Mouse (Mus musculus) liver, embryonic 12.5 days (tissue): Measurements from ENCODE around the gene Kcnj11. TPM values are rescaled to one million over a fixed set of nuclear protein-coding genes. Genes with fewer than 3 reads are reported as not detected.

ENCODE experiments used
- ATAC-seq: fragments of 200-750 bp; cut with Nextera tagmentation; 2 replicates; pipeline ENCODE4 v1.8.0; 2017; ENCODE audit warnings: moderate number of reproducible peaks, mild to moderate bottlenecking, moderate library complexity
- H3K27ac ChIP-seq: fragments of 300-500 bp; sonication (generic); 2 replicates; pipeline ENCODE4 v1.5.1; 2016; ENCODE audit warnings: mild to moderate bottlenecking
- H3K27me3 ChIP-seq: fragments of 300-500 bp; sonication (generic); replicated peaks from 2 replicates; pipeline ENCODE4 v1.6.1; 2016; ENCODE audit warnings: mild to moderate bottlenecking, moderate library complexity
- H3K36me3 ChIP-seq: fragments of 300-500 bp; sonication (generic); 2 replicates; pipeline ENCODE4 v1.6.1; 2016; ENCODE audit warnings: mild to moderate bottlenecking, moderate library complexity
- H3K4me1 ChIP-seq: fragments of 300-500 bp; sonication (generic); 2 replicates; pipeline ENCODE4 v1.6.1; 2016
- H3K4me2 ChIP-seq: fragments of 300-500 bp; sonication (generic); 2 replicates; pipeline ENCODE4 v1.6.1; 2016; ENCODE audit warnings: mild to moderate bottlenecking, moderate library complexity
- H3K4me3 ChIP-seq: fragments of 300-500 bp; sonication (generic); 2 replicates; pipeline ENCODE4 v1.5.1; 2016; ENCODE audit warnings: mild to moderate bottlenecking, moderate library complexity
- H3K9ac ChIP-seq: fragments of 300-500 bp; sonication (generic); 2 replicates; pipeline ENCODE4 v1.6.1; 2016; ENCODE audit warnings: mild to moderate bottlenecking, moderate library complexity
- H3K9me3 ChIP-seq: fragments of 300-500 bp; sonication (generic); replicated peaks from 2 replicates; pipeline ENCODE4 v1.6.1; 2016; ENCODE audit warnings: mild to moderate bottlenecking, moderate library complexity
- WGBS: fragments of 180-500 bp; shearing (Covaris S2); methylation state at CpG from one replicate; pipeline ENCODE4 v1.1.7; 2016; ENCODE audit not compliant: insufficient replicate concordance; 5-methylcytosine and 5-hydroxymethylcytosine counted together
- polyA plus RNA-seq: library from polyadenylated mRNA; unstranded; fragments of >200 nt; fragmentation: Nextera tagmentation; extraction: Ambion mirVana; gene quantifications from 2 replicates; pipeline ENCODE4 v1.2.1, GENCODE M21; 2016

The Kcnj11 gene
- polyA plus RNA-seq, 1 experiment from 2014 or later, result not detected

DNA sequence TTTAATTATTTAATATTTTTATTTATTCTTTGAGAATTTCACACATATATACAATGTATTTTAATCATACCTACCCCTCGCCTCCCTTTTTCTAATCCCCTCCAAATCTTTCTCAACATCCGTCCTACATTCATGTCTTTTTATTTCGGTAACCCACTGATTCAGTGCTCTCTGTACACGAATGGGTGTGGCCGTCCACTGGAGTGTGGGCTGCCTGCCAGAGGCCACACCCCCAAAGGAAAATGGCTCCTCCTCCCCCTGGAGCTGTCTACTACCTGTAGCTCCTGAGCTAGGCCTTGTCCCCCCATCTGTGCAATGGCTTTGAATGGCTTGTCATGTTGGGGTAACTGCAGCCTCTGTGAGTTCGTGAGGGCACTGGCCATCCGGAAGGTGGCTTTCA lies 23.7 kb downstream of the Kcnj11 start:
- Histone ChIP-seq H3K9me3 (no peaks in the 10 kb centered on the region), H3K36me3 (peaks cover 97% of the 10 kb centered on the region), H3K4me2 (no peak overlapping the region), H3K27me3 (no peaks in the 10 kb centered on the region), H3K9ac (no peak overlapping the region), H3K27ac (no peak overlapping the region), H3K4me1 (no peaks in the 10 kb centered on the region), H3K4me3 (no peak overlapping the region)
- WGBS, result 75% methylated on average over 7 of the region's 7 CpGs
- no peak for ATAC-seq

GRCm38 (mm10) chr7:46068831-46069230 lies 31.7 kb downstream of the Kcnj11 start:
- H3K4me1 ChIP-seq, result no peaks in the 10 kb centered on the region
- 80% methylated on average over 8 of the region's 8 CpGs for WGBS
- no peaks in the 10 kb centered on the region for H3K9me3 ChIP-seq
- H3K27ac ChIP-seq, result no peak overlapping the region
- H3K4me3 ChIP-seq, result no peak overlapping the region
- no peaks in the 10 kb centered on the region for H3K27me3 ChIP-seq
- no peak overlapping the region for H3K4me2 ChIP-seq
- no peak for ATAC-seq
- H3K9ac ChIP-seq, result no peak overlapping the region
- peaks cover 100% of the 10 kb centered on the region for H3K36me3 ChIP-seq

DNA sequence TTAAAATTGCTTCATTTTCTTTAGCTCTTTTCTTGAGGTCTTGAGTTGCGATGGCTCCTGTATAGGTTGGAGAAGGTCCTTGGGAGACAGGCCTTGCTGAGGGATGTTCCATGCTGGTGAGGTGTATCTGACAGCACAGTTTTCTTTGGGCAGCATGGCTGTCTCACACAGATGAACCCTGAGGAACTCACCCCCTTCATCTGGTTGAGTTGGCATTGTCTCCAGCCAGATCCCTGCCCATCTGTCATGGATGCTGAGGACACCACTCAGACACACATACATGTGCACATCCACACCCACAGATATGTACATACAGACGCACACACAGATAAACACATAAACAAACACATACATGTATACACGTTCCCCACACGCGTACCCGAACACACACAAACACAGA lies 37.3 kb downstream of the Kcnj11 start:
- H3K27ac ChIP-seq, result no peak overlapping the region
- ATAC-seq, result no peak
- H3K4me2 ChIP-seq, result no peak overlapping the region
- H3K4me3 ChIP-seq, result no peak overlapping the region
- no peaks in the 10 kb centered on the region for H3K4me1 ChIP-seq
- H3K27me3 ChIP-seq, result no peaks in the 10 kb centered on the region
- no peak overlapping the region for H3K9ac ChIP-seq
- H3K9me3 ChIP-seq, result no peaks in the 10 kb centered on the region
- peaks cover 100% of the 10 kb centered on the region for H3K36me3 ChIP-seq
- WGBS, result 91% methylated on average over 6 of the region's 6 CpGs

- Histone ChIP-seq H3K36me3 (peaks cover 100% of the 10 kb centered on the region), H3K9ac (no peak overlapping the region), H3K4me3 (no peak overlapping the region), H3K4me1 (no peaks in the 10 kb centered on the region), H3K27ac (no peak overlapping the region), H3K9me3 (no peaks in the 10 kb centered on the region), H3K27me3 (no peaks in the 10 kb centered on the region), H3K4me2 (no peak overlapping the region)
- WGBS, result 87% methylated on average over 16 of the region's 16 CpGs
- ATAC-seq, result no peak
Observed at GRCm38 (mm10) chr7:46061614-46062013, 39.0 kb downstream of the Kcnj11 start.

GRCm38 (mm10) chr7:46060688-46061087 lies 39.9 kb downstream of the Kcnj11 start:
- no peak overlapping the region for H3K4me2 ChIP-seq
- H3K9me3 ChIP-seq, result no peaks in the 10 kb centered on the region
- H3K4me3 ChIP-seq, result no peak overlapping the region
- H3K9ac ChIP-seq, result no peak overlapping the region
- H3K27me3 ChIP-seq, result no peaks in the 10 kb centered on the region
- no peak overlapping the region for H3K27ac ChIP-seq
- ATAC-seq, result no peak
- WGBS, result 90% methylated on average over 8 of the region's 8 CpGs
- H3K36me3 ChIP-seq, result peaks cover 100% of the 10 kb centered on the region
- no peaks in the 10 kb centered on the region for H3K4me1 ChIP-seq

- Histone ChIP-seq H3K4me3 (no peak overlapping the region), H3K4me1 (no peaks in the 10 kb centered on the region), H3K9ac (no peak overlapping the region), H3K36me3 (peaks cover 100% of the 10 kb centered on the region), H3K9me3 (no peaks in the 10 kb centered on the region), H3K4me2 (no peak overlapping the region), H3K27me3 (no peaks in the 10 kb centered on the region), H3K27ac (no peak overlapping the region)
- WGBS, result 83% methylated on average over 11 of the region's 11 CpGs
- ATAC-seq, result no peak
Observed at GRCm38 (mm10) chr7:46058882-46059281, 41.7 kb downstream of the Kcnj11 start.

DNA sequence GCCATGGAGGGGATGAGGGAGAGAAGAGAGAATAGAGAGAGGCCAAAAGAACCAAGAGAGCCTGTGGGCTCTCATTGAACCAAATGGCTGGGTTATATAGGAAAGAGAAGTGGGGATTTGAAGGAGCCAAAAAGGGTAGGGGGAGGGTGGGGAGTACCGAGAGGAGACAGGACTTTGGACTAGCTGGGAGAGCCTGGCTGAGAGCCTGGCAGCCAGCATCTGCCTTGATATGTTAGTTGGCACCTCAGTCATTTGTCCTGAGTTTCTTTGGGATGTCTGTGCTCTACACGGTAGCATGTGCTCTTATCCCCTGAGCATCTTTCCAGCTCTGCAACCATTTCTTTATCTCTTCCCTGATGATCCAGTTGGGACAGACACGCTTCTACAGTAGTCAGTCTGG lies 47.0 kb downstream of the Kcnj11 start:
- no peak overlapping the region for H3K9ac ChIP-seq
- ATAC-seq, result no peak
- H3K4me1 ChIP-seq, result no peaks in the 10 kb centered on the region
- no peaks in the 10 kb centered on the region for H3K27me3 ChIP-seq
- peaks cover 93% of the 10 kb centered on the region for H3K36me3 ChIP-seq
- no peak overlapping the region for H3K4me3 ChIP-seq
- no peak overlapping the region for H3K27ac ChIP-seq
- no peaks in the 10 kb centered on the region for H3K9me3 ChIP-seq
- no peak overlapping the region for H3K4me2 ChIP-seq
- WGBS, result 74% methylated on average over 3 of the region's 3 CpGs

DNA sequence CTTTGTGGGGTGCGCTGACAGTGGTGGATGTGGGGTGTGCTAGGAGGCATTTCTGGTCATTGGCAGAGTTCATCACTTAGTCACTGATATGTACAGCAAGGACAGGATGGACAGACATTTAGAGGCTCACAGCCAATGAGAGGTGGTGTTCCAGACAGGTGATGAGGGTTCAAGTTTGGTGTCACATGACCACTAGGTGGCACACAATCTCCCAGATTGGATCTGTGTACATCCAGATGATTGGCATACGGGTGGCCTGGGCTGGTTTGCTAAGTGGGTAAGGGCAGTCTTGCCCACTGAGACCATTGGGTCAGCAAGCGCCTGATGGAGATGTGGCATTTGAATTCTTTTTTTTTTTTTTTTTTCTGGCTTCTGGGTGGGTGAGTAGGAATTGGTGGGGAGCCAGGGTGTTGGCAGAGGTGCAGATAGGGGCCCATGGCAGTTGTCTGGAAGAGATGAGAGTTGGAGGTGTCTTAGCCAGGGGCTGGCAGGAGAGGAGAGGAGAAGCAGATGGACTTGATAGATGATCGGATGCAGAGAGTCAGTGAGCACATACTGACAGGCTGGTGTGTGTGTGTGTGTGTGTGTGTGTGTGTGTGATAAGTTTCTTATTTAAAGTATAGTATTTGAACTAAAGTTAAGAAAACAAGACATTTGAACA lies 48.3 kb downstream of the Kcnj11 start:
- 81% methylated on average over 4 of the region's 4 CpGs for WGBS
- ATAC-seq, result no peak
- H3K36me3 ChIP-seq, result peaks cover 92% of the 10 kb centered on the region

GRCm38 (mm10) chr7:46049981-46050380 lies 50.6 kb downstream of the Kcnj11 start:
- Histone ChIP-seq H3K9me3 (no peaks in the 10 kb centered on the region), H3K27ac (no peak overlapping the region), H3K4me3 (no peak overlapping the region), H3K9ac (no peak overlapping the region), H3K4me2 (no peak overlapping the region), H3K27me3 (no peaks in the 10 kb centered on the region), H3K4me1 (no peaks in the 10 kb centered on the region), H3K36me3 (peaks cover 90% of the 10 kb centered on the region)
- no peak for ATAC-seq
- 86% methylated on average over 7 of the region's 7 CpGs for WGBS

More for the DNA sequence above, 48.3 kb downstream of the Kcnj11 start:
- Histone ChIP-seq H3K4me1 (no peaks in the 10 kb centered on the region), H3K4me2 (no peak overlapping the region), H3K27me3 (no peaks in the 10 kb centered on the region), H3K9me3 (no peaks in the 10 kb centered on the region), H3K9ac (no peak overlapping the region), H3K4me3 (no peak overlapping the region), H3K27ac (no peak overlapping the region)

GRCm38 (mm10) chr7:46047873-46048562 lies 52.5 kb downstream of the Kcnj11 start:
- H3K27ac ChIP-seq, result no peak overlapping the region
- no peak overlapping the region for H3K4me2 ChIP-seq
- ATAC-seq, result no peak
- peaks cover 90% of the 10 kb centered on the region for H3K36me3 ChIP-seq
- no peaks in the 10 kb centered on the region for H3K27me3 ChIP-seq
- H3K9ac ChIP-seq, result no peak overlapping the region
- WGBS, result 79% methylated on average over 13 of the region's 13 CpGs
- no peak overlapping the region for H3K4me3 ChIP-seq
- H3K9me3 ChIP-seq, result no peaks in the 10 kb centered on the region
- no peaks in the 10 kb centered on the region for H3K4me1 ChIP-seq

DNA sequence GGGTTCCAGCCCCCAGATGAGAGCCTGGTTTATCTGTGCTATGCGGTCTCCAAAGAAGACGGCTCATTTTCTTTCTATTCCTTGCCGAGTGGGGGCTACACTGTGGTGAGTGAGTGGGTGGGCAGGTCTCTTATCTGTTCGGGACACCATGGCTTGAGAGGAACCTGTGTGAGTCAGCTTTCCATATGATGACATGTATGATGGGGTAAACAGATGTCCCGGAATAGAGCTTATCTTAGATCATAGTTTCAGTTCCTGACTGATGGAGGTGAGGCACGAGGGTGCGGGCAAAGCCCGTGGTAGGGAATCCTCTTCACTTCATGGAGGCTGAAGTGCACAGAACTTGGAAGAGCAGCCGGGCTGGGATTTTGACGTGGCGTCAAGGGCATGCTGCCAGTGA lies 54.7 kb downstream of the Kcnj11 start:
- Histone ChIP-seq H3K4me1 (no peaks in the 10 kb centered on the region), H3K36me3 (peaks cover 93% of the 10 kb centered on the region), H3K9me3 (no peaks in the 10 kb centered on the region), H3K27me3 (no peaks in the 10 kb centered on the region), H3K9ac (no peak overlapping the region), H3K4me3 (no peak overlapping the region), H3K4me2 (no peak overlapping the region), H3K27ac (no peak overlapping the region)
- no peak for ATAC-seq
- 56% methylated on average over 11 of the region's 11 CpGs for WGBS

DNA sequence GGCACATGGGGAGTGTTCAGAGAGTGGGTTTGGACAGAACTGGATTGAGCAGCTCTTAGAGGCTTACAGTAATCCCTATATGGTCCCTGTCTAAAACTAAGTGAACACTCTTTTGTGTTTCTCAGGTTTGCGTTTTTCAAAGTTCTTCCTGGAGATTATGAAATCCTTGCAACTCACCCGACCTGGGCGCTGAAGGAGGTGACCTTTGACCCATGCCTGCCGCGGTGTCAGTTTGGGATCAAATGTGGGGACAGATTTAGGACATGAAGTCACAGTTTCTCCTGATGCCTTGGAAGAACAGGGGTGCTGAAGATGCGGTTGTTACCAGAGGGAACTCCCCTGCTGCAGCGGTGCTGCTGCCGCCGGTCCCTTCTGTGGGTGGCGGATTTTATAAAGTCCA lies 56.5 kb downstream of the Kcnj11 start:
- 82% methylated on average over 10 of the region's 10 CpGs for WGBS
- H3K4me3 ChIP-seq, result no peak overlapping the region
- no peak overlapping the region for H3K27ac ChIP-seq
- no peak overlapping the region for H3K4me2 ChIP-seq
- H3K27me3 ChIP-seq, result no peaks in the 10 kb centered on the region
- H3K9ac ChIP-seq, result no peak overlapping the region
- H3K36me3 ChIP-seq, result peaks cover 94% of the 10 kb centered on the region
- no peaks in the 10 kb centered on the region for H3K9me3 ChIP-seq
- no peak for ATAC-seq
- 0 out of 2 replicates have a peak, but pooled peaks cover 4% of the 10 kb centered on the region for H3K4me1 ChIP-seq
